Mouse (Mus musculus) liver, postnatal 0 days (tissue): ENCODE measurements around the gene Kl.

Experiments used
- CTCF ChIP-seq: sonication (generic); IDR thresholded peaks from 2 replicates; pipeline ENCODE4 v1.5.1; 2016; ENCODE audit warnings: antibody characterized with exemption, low read depth
- EP300 ChIP-seq: IDR thresholded peaks from 2 replicates; pipeline ENCODE4 v1.6.1; 2016; ENCODE audit warnings: antibody characterized with exemption, low read depth, mild to moderate bottlenecking

- TF ChIP-seq EP300 (no peak), CTCF (no peak)
Observed at GRCm38 (mm10) chr5:150979341-150980136, 27.1 kb downstream of the Kl start.
